Mouse (Mus musculus) small intestine, adult 2 months (tissue): ENCODE data around the gene Dot1l. TPM values are rescaled to one million over a fixed set of nuclear protein-coding genes. Genes with fewer than 3 reads are reported as not detected.

Source experiments
- H3K27ac ChIP-seq: fragments of 200-500 bp; 2 replicates; pipeline ENCODE4 v1.5.1; 2012; ENCODE audit warnings: low read depth, low read length, control low read depth, inconsistent platforms; ENCODE audit not compliant: insufficient read depth
- H3K27me3 ChIP-seq: fragments of 200-500 bp; 2 replicates; pipeline ENCODE4 v1.6.1; 2012; ENCODE audit warnings: mild to moderate bottlenecking, moderate library complexity, low read length, inconsistent platforms; ENCODE audit not compliant: control insufficient read depth, insufficient read depth
- H3K36me3 ChIP-seq: fragments of 200-500 bp; 2 replicates; pipeline ENCODE4 v1.6.1; 2012; ENCODE audit warnings: mild to moderate bottlenecking, low read length, control low read depth, inconsistent platforms; ENCODE audit not compliant: control insufficient read depth, insufficient read depth
- H3K4me1 ChIP-seq: fragments of 200-500 bp; 2 replicates; pipeline ENCODE4 v1.6.1; 2012; ENCODE audit warnings: low read length, inconsistent platforms, mixed read lengths; ENCODE audit not compliant: control insufficient read depth, insufficient read depth, insufficient read length
- H3K4me3 ChIP-seq: fragments of 200-500 bp; 2 replicates; pipeline ENCODE4 v1.5.1; 2012; ENCODE audit warnings: low read depth, mild to moderate bottlenecking, control low read depth, inconsistent platforms, low read length, moderate library complexity
- CTCF ChIP-seq: fragments of 200-500 bp; IDR thresholded peaks from 2 replicates; pipeline ENCODE4 v1.5.1; 2012; ENCODE audit warnings: low read depth, mild to moderate bottlenecking, control low read depth, inconsistent platforms, low read length, moderate library complexity, mixed read lengths; ENCODE audit not compliant: insufficient replicate concordance, insufficient read length; ENCODE audit errors: extremely low read depth
- POLR2A ChIP-seq: fragments of 200-500 bp; IDR thresholded peaks from 2 replicates; pipeline ENCODE4 v1.6.1; 2012; ENCODE audit warnings: low read depth, mild to moderate bottlenecking, control low read depth, inconsistent platforms, low read length, moderate library complexity
- WGBS: fragments of 180-500 bp; shearing (Covaris S2); methylation state at CpG from one replicate; pipeline ENCODE4 v1.1.7; 2018; 5-methylcytosine and 5-hydroxymethylcytosine counted together
- polyA plus RNA-seq: library from polyadenylated mRNA; depleted of rRNA; stranded (reverse); fragments of >200 nt; gene quantifications from 2 replicates; pipeline ENCODE4 v1.2.3, GENCODE M21; 2012

Dot1l gene
- polyA plus RNA-seq, 1 experiment: 83.7 TPM

- Histone ChIP-seq H3K27me3 (no peaks in the 10 kb centered on the region), H3K36me3 (no peaks in the 10 kb centered on the region), H3K4me1 (peaks cover 49% of the 10 kb centered on the region), H3K4me3 (no peak overlapping the region), H3K27ac (peak overlapping the region; percentile 76)
- TF ChIP-seq POLR2A (no peak), CTCF (no peak)
- 26% methylated on average over 7 of the region's 7 CpGs for WGBS
Measured at GRCm38 (mm10) chr10:80758651-80759050, 3.6 kb downstream of the Dot1l start.

- H3K4me3 ChIP-seq: peak overlapping the region; percentile 57
- peaks cover 9% of the 10 kb centered on the region for H3K36me3 ChIP-seq
- H3K4me1 ChIP-seq: peaks cover 53% of the 10 kb centered on the region
- 37% methylated on average over 4 of the region's 4 CpGs for WGBS
- peak; percentile 20; the same call in 1 of the 2 replicates for TF ChIP-seq CTCF
- TF ChIP-seq POLR2A: peak; percentile 67; the same call in 1 of the 2 replicates
- H3K27ac ChIP-seq: peak overlapping the region; percentile 97
- no peaks in the 10 kb centered on the region for H3K27me3 ChIP-seq
Measured at GRCm38 (mm10) chr10:80760596-80761524, 5.9 kb downstream of the Dot1l start.

- TF ChIP-seq POLR2A (no peak), CTCF (no peak)
- Histone ChIP-seq H3K4me3 (no peak overlapping the region), H3K27me3 (no peaks in the 10 kb centered on the region), H3K4me1 (peaks cover 47% of the 10 kb centered on the region), H3K27ac (0 out of 2 replicates have a peak overlapping the region, but pooled peaks have one; percentile 78), H3K36me3 (peaks cover 17% of the 10 kb centered on the region)
- WGBS: 57% methylated on average over 3 of the region's 3 CpGs
Measured at GRCm38 (mm10) chr10:80761821-80762220, 6.8 kb downstream of the Dot1l start.

- WGBS: 86% methylated on average over 2 of the region's 2 CpGs
- H3K36me3 ChIP-seq: peaks cover 32% of the 10 kb centered on the region
- no peak overlapping the region for H3K27ac ChIP-seq
- peaks cover 32% of the 10 kb centered on the region for H3K4me1 ChIP-seq
- H3K4me3 ChIP-seq: no peak overlapping the region
- no peaks in the 10 kb centered on the region for H3K27me3 ChIP-seq
- TF ChIP-seq CTCF: no peak
- TF ChIP-seq POLR2A: no peak
Measured at GRCm38 (mm10) chr10:80763502-80763901, 8.5 kb downstream of the Dot1l start.

- H3K27me3 ChIP-seq: no peaks in the 10 kb centered on the region
- TF ChIP-seq POLR2A: no peak
- no peak for TF ChIP-seq CTCF
- H3K4me1 ChIP-seq: peaks cover 22% of the 10 kb centered on the region
- no peak overlapping the region for H3K27ac ChIP-seq
- H3K4me3 ChIP-seq: no peak overlapping the region
- WGBS: 74% methylated on average over 2 of the region's 2 CpGs
- H3K36me3 ChIP-seq: peaks cover 50% of the 10 kb centered on the region
Measured at GRCm38 (mm10) chr10:80765746-80766145, 10.7 kb downstream of the Dot1l start.

GRCm38 (mm10) chr10:80766161-80766815 is 11.3 kb downstream of the Dot1l start:
- Histone ChIP-seq H3K36me3 (peaks cover 55% of the 10 kb centered on the region), H3K27me3 (no peaks in the 10 kb centered on the region), H3K27ac (no peak overlapping the region), H3K4me3 (no peak overlapping the region), H3K4me1 (peaks cover 19% of the 10 kb centered on the region)
- no peak for TF ChIP-seq CTCF
- TF ChIP-seq POLR2A: no peak
- WGBS: 74% methylated on average over 10 of the region's 10 CpGs

- Histone ChIP-seq H3K4me3 (no peak overlapping the region), H3K27ac (no peak overlapping the region), H3K36me3 (peaks cover 75% of the 10 kb centered on the region), H3K27me3 (no peaks in the 10 kb centered on the region), H3K4me1 (peaks cover 9% of the 10 kb centered on the region)
- WGBS: 89% methylated on average over 6 of the region's 6 CpGs
- TF ChIP-seq CTCF (no peak), POLR2A (no peak)
Measured at GRCm38 (mm10) chr10:80768365-80768764, 13.4 kb downstream of the Dot1l start.
